Mouse (Mus musculus) limb, embryonic 14.5 days (tissue): ENCODE data around the gene Gm10639. TPM values are rescaled to one million over a fixed set of nuclear protein-coding genes. Genes with fewer than 3 reads are reported as not detected.
"Not testable (repeated sequence)": the region's sequence is repeated elsewhere in the genome, so short reads cannot be mapped to it uniquely, and the experiment has no call there.

Experiments
- ATAC-seq: fragments of 200-750 bp; cut with Nextera tagmentation; 2 replicates; pipeline ENCODE4 v1.8.0; 2017; ENCODE audit warnings: low read depth, moderate number of reproducible peaks, moderate TSS enrichment; ENCODE audit not compliant: low FRiP score
- DNase-seq: peaks from one replicate; pipeline ENCODE4 v3.0.0-alpha.2; 2015; ENCODE audit warnings: low spot score
- H3K27ac ChIP-seq: fragments of 300-500 bp; sonication (generic); replicated peaks from 2 replicates; pipeline ENCODE4 v1.5.1; 2014; ENCODE audit warnings: low read depth, mild to moderate bottlenecking, low read length, moderate library complexity, mixed read lengths
- H3K27me3 ChIP-seq: fragments of 300-500 bp; sonication (generic); 2 replicates; pipeline ENCODE4 v1.6.1; 2014; ENCODE audit warnings: low read length, mixed read lengths; ENCODE audit not compliant: control insufficient read depth, insufficient read depth
- H3K36me3 ChIP-seq: fragments of 300-500 bp; sonication (generic); 2 replicates; pipeline ENCODE4 v1.6.1; 2014; ENCODE audit warnings: mild to moderate bottlenecking, low read length, moderate library complexity, mixed read lengths; ENCODE audit not compliant: control insufficient read depth, insufficient read depth
- H3K4me1 ChIP-seq: fragments of 300-500 bp; sonication (generic); 2 replicates; pipeline ENCODE4 v1.6.1; 2014; ENCODE audit warnings: antibody characterized with exemption, low read length, mixed read lengths; ENCODE audit not compliant: control insufficient read depth, insufficient read depth
- H3K4me2 ChIP-seq: fragments of 300-500 bp; sonication (generic); replicated peaks from 2 replicates; pipeline ENCODE4 v1.6.1; 2014; ENCODE audit warnings: low read depth, mild to moderate bottlenecking, low read length, moderate library complexity; ENCODE audit not compliant: severe bottlenecking
- H3K4me3 ChIP-seq: fragments of 300-500 bp; sonication (generic); replicated peaks from 2 replicates; pipeline ENCODE4 v1.5.1; 2014; ENCODE audit warnings: low read length
- H3K9ac ChIP-seq: fragments of 300-500 bp; sonication (generic); 2 replicates; pipeline ENCODE4 v1.6.1; 2014; ENCODE audit warnings: mild to moderate bottlenecking, low read depth, low read length, moderate library complexity; ENCODE audit not compliant: severe bottlenecking
- H3K9me3 ChIP-seq: fragments of 300-500 bp; sonication (generic); 2 replicates; pipeline ENCODE4 v1.6.1; 2016; ENCODE audit warnings: low read length; ENCODE audit not compliant: control insufficient read depth
- POLR2A ChIP-seq: fragments of 200-500 bp; IDR thresholded peaks from 2 replicates; pipeline ENCODE4 v1.8.0; 2012; ENCODE audit warnings: inconsistent platforms, mild to moderate bottlenecking, moderate library complexity, borderline replicate concordance; ENCODE audit not compliant: insufficient read depth, insufficient read length; ENCODE audit errors: extremely low read depth
- WGBS: fragments of 180-500 bp; shearing (Covaris S2); extraction: QIAGEN DNeasy Blood & Tissue Kit; methylation state at CpG from one replicate; pipeline ENCODE4 v1.1.7; 2014; 5-methylcytosine and 5-hydroxymethylcytosine counted together
- polyA plus RNA-seq, 2 experiments: library from polyadenylated mRNA; depleted of rRNA in 1 of 2; stranded (reverse) in 1 of 2; unstranded in 1 of 2; fragments of >200 nt; fragmentation: Nextera tagmentation in 1 of 2; extraction: Ambion mirVana in 1 of 2; gene quantifications; 2 replicates each; pipeline versions ENCODE4 v1.2.1 to v1.2.3; 2012 to 2014

Gm10639 gene
- polyA plus RNA-seq, 2 experiments: not detected

DNA sequence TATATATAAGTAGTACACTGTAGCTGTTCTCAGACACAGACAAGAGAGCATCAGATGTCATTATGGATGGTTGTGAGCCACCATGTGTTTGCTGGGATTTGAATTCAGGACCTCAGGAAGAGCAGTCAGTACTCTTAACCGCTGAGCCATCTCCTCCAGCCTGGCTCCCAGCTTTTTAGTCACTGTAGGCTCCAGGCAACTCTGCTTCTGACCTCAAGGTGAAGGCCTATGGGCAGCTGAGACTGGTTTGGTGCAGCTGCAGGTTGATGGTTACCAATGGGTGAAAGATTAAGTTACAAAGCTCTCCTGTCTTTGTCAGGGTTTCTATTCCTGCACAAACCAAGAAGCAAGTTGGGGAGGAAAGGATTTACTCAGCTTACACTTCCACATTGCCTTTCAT lies 4.0 kb downstream of the Gm10639 start:
- H3K9ac ChIP-seq, ATAC-seq, H3K4me3 ChIP-seq, H3K27me3 ChIP-seq, H3K36me3 ChIP-seq, H3K4me2 ChIP-seq, DNase-seq, H3K4me1 ChIP-seq, H3K27ac ChIP-seq, H3K9me3 ChIP-seq: not testable (repeated sequence)
- WGBS: 70% methylated on average over 1 of the region's 1 CpGs

DNA sequence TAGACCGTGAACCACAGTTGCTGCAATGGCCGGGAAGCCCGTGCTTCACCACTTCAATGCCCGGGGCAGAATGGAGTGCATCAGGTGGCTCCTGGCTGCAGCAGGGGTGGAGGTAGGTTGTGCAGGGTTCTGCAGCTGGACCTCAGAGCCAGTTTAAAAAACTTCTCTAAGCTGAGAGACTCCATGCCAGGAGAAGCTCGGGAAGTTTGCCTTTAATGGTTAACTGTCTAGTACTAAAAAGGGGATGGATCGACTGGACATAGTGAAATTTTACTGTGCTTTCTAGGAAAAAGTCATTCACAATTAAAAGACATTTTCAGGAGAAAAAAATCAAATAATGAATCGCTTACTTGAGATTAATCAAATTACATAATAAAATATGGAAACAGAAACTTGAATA lies 5.1 kb downstream of the Gm10639 start:
- H3K9me3 ChIP-seq, H3K36me3 ChIP-seq, H3K4me2 ChIP-seq, H3K27me3 ChIP-seq, H3K27ac ChIP-seq, H3K4me1 ChIP-seq, H3K4me3 ChIP-seq, ATAC-seq, H3K9ac ChIP-seq, DNase-seq: not testable (repeated sequence)
- WGBS: 68% methylated on average over 4 of the region's 7 CpGs

DNA sequence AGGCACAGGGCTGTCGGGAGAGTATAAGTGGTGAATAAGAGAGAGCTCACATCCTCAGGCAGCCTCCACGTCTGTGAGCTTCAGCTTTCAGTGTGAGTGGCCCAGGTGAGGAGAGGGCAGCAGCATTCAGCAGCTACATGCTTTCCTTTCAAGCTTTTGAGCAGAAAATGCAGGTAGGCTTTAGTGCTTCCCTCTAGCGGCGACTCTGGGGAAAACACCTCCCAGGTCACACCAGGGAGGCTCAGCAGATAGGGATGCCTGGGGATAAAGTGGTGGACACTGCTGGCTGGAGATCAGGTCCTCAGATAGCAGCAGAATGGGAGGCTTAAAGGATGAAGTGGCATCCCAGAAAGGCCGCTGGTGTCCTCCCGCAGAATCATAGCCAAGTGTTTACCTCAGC lies 6.4 kb downstream of the Gm10639 start:
- not testable (repeated sequence) for H3K27me3 ChIP-seq, H3K27ac ChIP-seq, H3K4me3 ChIP-seq, H3K4me2 ChIP-seq, H3K9me3 ChIP-seq, H3K4me1 ChIP-seq, H3K9ac ChIP-seq, H3K36me3 ChIP-seq
- DNase-seq (peak; percentile 51), ATAC-seq (0 out of 2 replicates have a peak, but pooled peaks have one; percentile 30)
- 10% methylated on average over 6 of the region's 6 CpGs for WGBS

DNA sequence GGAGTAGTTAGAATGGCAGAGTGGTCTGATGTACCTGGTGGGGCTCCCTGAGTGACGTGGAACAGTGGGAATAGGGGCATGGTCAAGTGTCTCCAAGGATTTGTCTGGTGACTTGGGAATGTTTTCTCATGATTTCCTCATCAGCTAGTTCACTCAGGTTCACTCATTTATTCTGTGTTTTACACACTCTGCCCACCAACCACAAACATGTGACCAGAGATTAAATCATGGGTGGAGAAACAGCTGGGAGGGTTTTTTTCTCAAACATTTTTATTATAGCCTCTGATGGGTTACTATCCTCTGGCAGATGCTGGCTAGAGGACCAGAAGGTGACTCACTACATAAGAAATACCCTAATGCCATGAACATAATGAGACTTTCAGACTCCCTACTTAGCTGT lies 8.5 kb downstream of the Gm10639 start:
- H3K4me3 ChIP-seq: no peak overlapping the region
- no peaks in the 10 kb centered on the region for H3K4me1 ChIP-seq
- H3K27ac ChIP-seq: no peak overlapping the region
- WGBS: 80% methylated on average over 1 of the region's 1 CpGs
- H3K9ac ChIP-seq: no peak overlapping the region
- H3K36me3 ChIP-seq: no peaks in the 10 kb centered on the region
- no peak for TF ChIP-seq POLR2A
- ATAC-seq (no peak), DNase-seq (no peak)
- H3K9me3 ChIP-seq: no peaks in the 10 kb centered on the region
- H3K4me2 ChIP-seq: no peak overlapping the region
- no peaks in the 10 kb centered on the region for H3K27me3 ChIP-seq

DNA sequence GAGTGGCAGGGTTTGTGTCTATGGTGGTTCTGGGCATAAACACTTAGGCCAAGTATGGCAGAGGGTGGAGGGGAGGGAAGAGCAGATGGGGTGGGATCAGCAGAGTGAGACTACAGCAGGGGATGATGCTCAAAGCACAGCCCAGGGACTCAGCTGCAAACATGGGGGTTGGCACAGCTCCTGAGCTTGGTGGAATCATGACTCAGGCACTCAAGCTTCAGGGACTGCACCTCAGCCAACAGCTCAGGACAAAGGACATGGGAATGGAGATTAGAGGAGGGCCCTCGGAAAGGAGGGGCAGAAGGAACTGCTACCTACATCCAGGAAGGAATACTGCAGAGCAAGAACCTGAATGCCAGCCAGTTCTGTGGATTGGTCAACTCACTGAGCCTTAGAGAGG lies 9.4 kb downstream of the Gm10639 start:
- H3K27me3 ChIP-seq, H3K27ac ChIP-seq, DNase-seq, H3K36me3 ChIP-seq, H3K4me3 ChIP-seq, H3K4me2 ChIP-seq, ATAC-seq, H3K9me3 ChIP-seq, H3K9ac ChIP-seq, H3K4me1 ChIP-seq: not testable (repeated sequence)
- WGBS: 86% methylated on average over 1 of the region's 1 CpGs

DNA sequence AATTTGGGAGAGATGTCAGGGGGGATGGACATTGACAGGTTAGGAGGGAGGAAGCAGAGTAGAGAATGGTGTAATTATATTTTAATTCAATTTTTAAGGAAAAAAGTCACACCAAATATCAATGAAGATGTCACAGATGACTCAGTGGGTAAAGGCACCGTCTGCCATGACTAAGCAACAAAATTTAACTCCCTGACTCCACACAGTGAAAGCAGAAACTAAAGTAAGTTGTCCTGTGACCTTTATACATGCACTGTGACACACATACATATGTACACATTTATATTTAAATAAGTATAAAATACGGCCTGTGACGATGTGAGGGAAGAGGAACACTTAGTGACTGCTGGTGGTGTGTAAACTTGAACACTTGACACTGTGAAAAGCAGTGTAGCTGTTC lies 18.4 kb downstream of the Gm10639 start:
- 83% methylated on average over 3 of the region's 3 CpGs for WGBS
- not testable (repeated sequence) for H3K4me2 ChIP-seq, H3K27ac ChIP-seq, H3K9ac ChIP-seq, H3K4me3 ChIP-seq, DNase-seq, H3K36me3 ChIP-seq, ATAC-seq, H3K4me1 ChIP-seq, H3K9me3 ChIP-seq, H3K27me3 ChIP-seq
